Mouse (Mus musculus) cerebellum, adult (tissue): ENCODE data around the gene Ppm1f.
"Not testable (repeated sequence)": the region's sequence is repeated elsewhere in the genome, so short reads cannot be mapped to it uniquely, and the experiment has no call there.

Experiments
- ATAC-seq: cut with Nextera tagmentation; 2 replicates; pipeline ENCODE4 v1.9.2; 2017; ENCODE audit warnings: mild to moderate bottlenecking, moderate library complexity, mixed read lengths; ENCODE audit not compliant: insufficient number of reproducible peaks, low FRiP score, low TSS enrichment

Ppm1f gene

GRCm38 (mm10) chr16:16907799-16908198, 11.5 kb downstream of the Ppm1f start:
- ATAC-seq: no peak

- peak; percentile 71 for ATAC-seq
Measured at GRCm38 (mm10) chr16:16911641-16912597, 15.7 kb downstream of the Ppm1f start.

- no peak for ATAC-seq
Measured at GRCm38 (mm10) chr16:16913440-16913839, 17.2 kb downstream of the Ppm1f start.

- no peak for ATAC-seq
Measured at GRCm38 (mm10) chr16:16918441-16919117, 22.3 kb downstream of the Ppm1f start.

- peak; percentile 68 for ATAC-seq
Measured at GRCm38 (mm10) chr16:16921021-16921435, 24.8 kb downstream of the Ppm1f start.

GRCm38 (mm10) chr16:16924481-16924880, 28.2 kb downstream of the Ppm1f start:
- no peak for ATAC-seq

- no peak for ATAC-seq
Measured at GRCm38 (mm10) chr16:16926536-16926935, 30.3 kb downstream of the Ppm1f start.

GRCm38 (mm10) chr16:16928908-16929307, 32.6 kb downstream of the Ppm1f start:
- not testable (repeated sequence) for ATAC-seq

GRCm38 (mm10) chr16:16930326-16930725, 34.1 kb downstream of the Ppm1f start:
- ATAC-seq: no peak

GRCm38 (mm10) chr16:16930810-16931296, 34.6 kb downstream of the Ppm1f start:
- peak; percentile 49 for ATAC-seq

- ATAC-seq: no peak
Measured at GRCm38 (mm10) chr16:16939543-16939942, 43.3 kb downstream of the Ppm1f start.

- ATAC-seq: no peak
Measured at GRCm38 (mm10) chr16:16941078-16941477, 44.8 kb downstream of the Ppm1f start.

GRCm38 (mm10) chr16:16958575-16958974, 62.3 kb downstream of the Ppm1f start:
- no peak for ATAC-seq

- ATAC-seq: no peak
Measured at GRCm38 (mm10) chr16:16959907-16960306, 63.6 kb downstream of the Ppm1f start.

- ATAC-seq: no peak
Measured at GRCm38 (mm10) chr16:16965149-16965548, 68.9 kb downstream of the Ppm1f start.

- ATAC-seq: no peak
Measured at GRCm38 (mm10) chr16:16966290-16966689, 70.0 kb downstream of the Ppm1f start.
